Mouse (Mus musculus) kidney, adult 2 months (tissue): Measurements from ENCODE around the gene Mip. TPM values are rescaled to one million over a fixed set of nuclear protein-coding genes. Genes with fewer than 3 reads are reported as not detected.
"Not testable (repeated sequence)": the region's sequence is repeated elsewhere in the genome, so short reads cannot be mapped to it uniquely, and the experiment has no call there.

ENCODE experiments used
- DNase-seq: peaks from one replicate; pipeline ENCODE4 v3.0.0; 2021
- H3K27ac ChIP-seq: fragments of 200-500 bp; 2 replicates; pipeline ENCODE4 v1.5.1; 2012; ENCODE audit warnings: low read depth, low read length, control low read depth, inconsistent platforms; ENCODE audit not compliant: insufficient read depth
- H3K27me3 ChIP-seq: fragments of 200-500 bp; replicated peaks from 2 replicates; pipeline ENCODE4 v1.6.1; 2012; ENCODE audit warnings: mild to moderate bottlenecking, moderate library complexity, low read length, inconsistent platforms; ENCODE audit not compliant: control insufficient read depth, insufficient read depth
- H3K36me3 ChIP-seq: fragments of 200-500 bp; 2 replicates; pipeline ENCODE4 v1.6.1; 2012; ENCODE audit warnings: mild to moderate bottlenecking, moderate library complexity, low read length, inconsistent platforms; ENCODE audit not compliant: control insufficient read depth, insufficient read depth
- H3K4me1 ChIP-seq: fragments of 200-500 bp; 2 replicates; pipeline ENCODE4 v1.6.1; 2011; ENCODE audit warnings: low read length; ENCODE audit not compliant: control insufficient read depth, insufficient read depth
- H3K4me3 ChIP-seq: fragments of 200-500 bp; 2 replicates; pipeline ENCODE4 v1.5.1; 2011; ENCODE audit warnings: mild to moderate bottlenecking, low read depth, low read length, control low read depth; ENCODE audit not compliant: insufficient read depth
- CTCF ChIP-seq: fragments of 200-500 bp; conservative IDR thresholded peaks from 2 replicates; pipeline ENCODE4 v1.5.1; 2011; ENCODE audit warnings: low read depth, mild to moderate bottlenecking, control low read depth, low read length, moderate library complexity, mixed read lengths; ENCODE audit not compliant: insufficient read depth, insufficient read length
- POLR2A ChIP-seq: fragments of 200-500 bp; IDR thresholded peaks from one replicate; pipeline ENCODE4 v1.6.1; 2011; ENCODE audit warnings: low read depth, low read length, control low read depth
- WGBS: fragments of 180-500 bp; shearing (Covaris S2); methylation state at CpG from one replicate; pipeline ENCODE4 v1.1.7; 2018; 5-methylcytosine and 5-hydroxymethylcytosine counted together
- polyA plus RNA-seq: library from polyadenylated mRNA; depleted of rRNA; stranded (reverse); fragments of >200 nt; gene quantifications from 2 replicates; pipeline ENCODE4 v1.2.3, GENCODE M21; 2012

Gene Mip
- polyA plus RNA-seq, 1 experiment: not detected

DNA sequence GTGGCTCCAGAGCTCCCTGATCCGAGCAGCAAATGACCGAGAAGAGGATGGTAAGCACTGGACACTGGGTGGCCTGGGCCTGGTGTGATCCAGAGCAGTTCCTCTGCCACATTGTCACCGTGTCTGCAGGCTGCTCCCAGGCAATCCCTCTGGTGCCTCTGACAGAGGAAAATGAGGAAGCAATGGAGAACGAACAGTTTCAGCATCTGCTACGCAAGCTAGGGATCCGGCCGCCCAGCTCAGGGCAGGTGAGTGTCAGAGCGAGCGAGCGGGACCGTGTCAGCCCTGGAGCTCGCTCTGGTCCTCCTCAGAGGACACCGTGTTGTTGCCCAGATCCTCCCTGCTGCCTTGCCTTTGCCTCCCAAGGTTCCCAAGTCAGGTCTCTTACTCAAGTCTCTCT lies 24.9 kb downstream of the Mip start:
- no peak for TF ChIP-seq POLR2A
- no peak for TF ChIP-seq CTCF
- Histone ChIP-seq H3K36me3 (no peaks in the 10 kb centered on the region), H3K27ac (no peak overlapping the region), H3K4me1 (no peaks in the 10 kb centered on the region), H3K27me3 (no peaks in the 10 kb centered on the region), H3K4me3 (no peak overlapping the region)
- 95% methylated on average over 13 of the region's 13 CpGs for WGBS
- no peak for DNase-seq

DNA sequence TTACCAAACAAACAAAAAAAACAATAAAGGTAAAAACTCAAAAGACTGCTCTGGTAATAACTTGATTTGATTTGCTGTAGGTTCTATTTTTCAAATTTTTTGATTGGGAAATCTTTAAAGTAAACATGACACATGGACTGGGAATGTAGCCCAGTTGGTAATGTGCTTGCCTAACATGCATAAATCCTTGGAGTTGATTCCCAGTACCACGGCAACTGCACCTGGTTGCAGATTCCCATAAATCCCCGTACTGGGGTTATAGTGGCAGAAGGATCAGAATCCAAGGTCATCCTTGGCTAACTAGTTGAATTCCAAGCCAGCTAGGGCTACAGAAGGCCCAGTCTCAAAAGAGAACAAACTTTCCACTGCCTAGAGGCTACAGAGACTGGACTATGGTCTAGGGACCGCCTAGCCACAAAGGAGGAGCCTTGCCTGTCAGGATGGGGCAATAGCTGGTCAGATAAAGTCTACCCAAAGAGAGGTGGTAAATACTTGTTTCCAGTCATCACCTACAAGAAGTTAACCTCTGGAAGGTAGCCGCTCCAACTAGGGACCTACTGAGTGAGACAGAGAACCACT lies 28.1 kb downstream of the Mip start, which contains the start of gene Apon:
TSS of gene Apon (plus strand) at position 420 of the 579 bp plus-strand sequence.
- no peaks in the 10 kb centered on the region for H3K27me3 ChIP-seq
- H3K4me3 ChIP-seq: no peak within 1 kb of the TSS
- no peaks in the 10 kb centered on the region for H3K4me1 ChIP-seq
- TF ChIP-seq CTCF (no peak), POLR2A (no peak)
- no peak for DNase-seq
- no peak within 1 kb of the TSS for H3K27ac ChIP-seq
- no peaks in the 10 kb centered on the region for H3K36me3 ChIP-seq
- WGBS: 76% methylated on average over 4 of the region's 4 CpGs

DNA sequence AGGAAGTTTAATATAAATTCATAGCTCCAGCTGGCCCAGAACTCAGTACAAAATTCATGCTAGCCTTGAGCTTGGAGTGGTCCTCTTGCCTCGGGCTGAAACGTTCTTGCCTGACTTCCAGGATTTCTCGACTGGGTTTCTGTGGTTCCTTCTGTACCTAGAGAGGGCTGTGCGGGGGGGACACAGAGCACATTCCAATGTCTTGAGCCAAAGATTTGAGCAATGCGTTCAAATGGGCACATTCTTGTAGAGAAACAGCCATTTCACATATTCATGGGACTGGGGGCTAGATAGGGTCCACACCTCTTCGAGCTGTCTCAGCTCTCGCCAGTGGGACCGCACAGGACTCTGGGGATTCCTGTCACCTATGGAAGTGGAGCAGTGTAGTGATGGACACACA lies 30.3 kb downstream of the Mip start:
- TF ChIP-seq CTCF: no peak
- no peak for TF ChIP-seq POLR2A
- no peak overlapping the region for H3K4me3 ChIP-seq

DNA sequence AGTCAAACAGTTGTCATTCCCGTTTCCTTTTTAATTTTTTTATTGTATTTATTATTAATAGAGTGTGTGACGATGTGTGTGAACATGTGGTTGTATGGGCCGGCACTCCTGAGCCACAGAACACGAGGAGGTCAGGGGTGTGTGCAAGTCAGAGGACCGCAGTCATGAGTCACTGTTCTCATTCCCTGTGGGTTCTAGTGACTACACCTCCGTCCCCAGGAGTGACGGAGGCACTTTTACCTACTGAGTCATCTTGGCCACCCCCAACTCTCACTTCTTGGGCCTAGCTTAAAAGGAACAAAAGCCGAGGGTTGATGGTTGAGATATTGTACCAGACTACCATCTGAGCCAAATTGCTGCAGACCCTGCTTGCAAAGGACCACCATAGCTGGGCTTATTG lies 30.7 kb downstream of the Mip start:
- 84% methylated on average over 8 of the region's 8 CpGs for WGBS
- H3K4me3 ChIP-seq: no peak overlapping the region
- DNase-seq: no peak
- TF ChIP-seq POLR2A: no peak
- TF ChIP-seq CTCF: no peak
- no peak overlapping the region for H3K27ac ChIP-seq
- no peaks in the 10 kb centered on the region for H3K27me3 ChIP-seq
- H3K4me1 ChIP-seq: no peaks in the 10 kb centered on the region
- H3K36me3 ChIP-seq: no peaks in the 10 kb centered on the region

More for the DNA sequence above, 30.3 kb downstream of the Mip start:
- H3K27ac ChIP-seq: no peak overlapping the region
- no peaks in the 10 kb centered on the region for H3K36me3 ChIP-seq
- WGBS: 85% methylated on average over 8 of the region's 8 CpGs
- H3K4me1 ChIP-seq: no peaks in the 10 kb centered on the region
- DNase-seq: no peak
- H3K27me3 ChIP-seq: no peaks in the 10 kb centered on the region

DNA sequence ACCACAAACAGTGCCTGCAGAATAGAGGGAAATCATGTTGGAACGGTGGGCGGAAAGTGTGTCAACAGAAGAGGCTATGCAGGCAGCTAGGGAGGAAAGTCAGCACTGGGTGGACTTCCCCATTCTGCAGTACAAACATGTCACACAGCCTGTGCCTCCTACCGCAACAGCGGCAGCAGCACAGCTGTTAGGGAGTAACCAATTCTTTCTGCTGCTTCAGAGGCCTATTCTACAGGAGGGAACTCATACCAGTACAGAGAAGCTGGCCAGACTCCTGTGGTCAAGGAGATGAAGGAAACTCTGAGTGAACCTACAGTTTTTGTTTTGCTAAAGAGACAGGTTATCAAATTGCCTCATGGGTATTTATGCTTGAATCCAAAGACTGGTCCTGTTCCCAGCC lies 33.3 kb downstream of the Mip start:
- Histone ChIP-seq H3K27me3 (no peaks in the 10 kb centered on the region), H3K27ac (no peak overlapping the region), H3K4me3 (no peak overlapping the region), H3K36me3 (no peaks in the 10 kb centered on the region), H3K4me1 (no peaks in the 10 kb centered on the region)
- TF ChIP-seq CTCF (no peak), POLR2A (no peak)
- WGBS: 72% methylated on average over 4 of the region's 4 CpGs
- no peak for DNase-seq

DNA sequence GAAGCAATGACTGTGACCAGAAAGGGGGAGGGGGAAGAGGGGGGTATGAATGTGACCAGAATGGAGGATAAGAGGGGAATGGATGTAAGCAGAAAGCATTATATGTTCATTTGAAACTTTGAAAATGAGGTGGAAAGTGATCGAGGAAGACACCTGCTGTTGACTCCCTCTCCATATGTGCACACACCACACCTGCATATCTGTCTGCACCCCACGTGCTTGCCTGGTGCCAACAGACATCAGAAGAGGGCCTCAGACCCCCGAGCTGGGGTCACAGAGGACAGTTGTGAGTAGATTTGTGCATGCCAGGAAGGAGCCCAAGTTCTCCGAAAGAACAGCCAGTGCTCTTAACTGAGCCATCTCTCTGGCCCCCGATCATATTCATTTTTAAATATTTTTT lies 34.3 kb downstream of the Mip start:
- Histone ChIP-seq H3K27me3 (no peaks in the 10 kb centered on the region), H3K36me3 (no peaks in the 10 kb centered on the region), H3K27ac (no peak overlapping the region), H3K4me1 (no peaks in the 10 kb centered on the region), H3K4me3 (no peak overlapping the region)
- 87% methylated on average over 5 of the region's 5 CpGs for WGBS
- no peak for DNase-seq
- no peak for TF ChIP-seq CTCF
- no peak for TF ChIP-seq POLR2A

DNA sequence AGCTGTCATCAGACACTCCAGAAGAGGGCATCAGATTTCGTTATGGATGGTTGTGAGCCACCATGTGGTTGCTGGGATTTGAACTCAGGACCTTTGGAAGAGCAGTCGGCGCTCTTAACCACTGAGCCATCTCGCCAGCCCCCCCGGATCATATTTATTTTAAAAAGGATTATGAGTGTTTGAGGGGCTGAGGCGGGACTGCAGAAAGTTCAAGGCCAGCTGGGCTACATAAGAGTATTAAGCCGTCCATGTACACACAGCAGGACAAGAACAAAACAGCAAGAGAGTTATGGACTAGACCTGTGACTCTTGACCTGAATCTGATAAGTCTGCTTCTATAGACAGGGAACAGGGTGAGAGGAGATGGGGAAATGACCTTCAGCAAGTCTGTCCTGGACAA lies 34.7 kb downstream of the Mip start:
- not testable (repeated sequence) for H3K27me3 ChIP-seq
- 90% methylated on average over 7 of the region's 7 CpGs for WGBS

DNA sequence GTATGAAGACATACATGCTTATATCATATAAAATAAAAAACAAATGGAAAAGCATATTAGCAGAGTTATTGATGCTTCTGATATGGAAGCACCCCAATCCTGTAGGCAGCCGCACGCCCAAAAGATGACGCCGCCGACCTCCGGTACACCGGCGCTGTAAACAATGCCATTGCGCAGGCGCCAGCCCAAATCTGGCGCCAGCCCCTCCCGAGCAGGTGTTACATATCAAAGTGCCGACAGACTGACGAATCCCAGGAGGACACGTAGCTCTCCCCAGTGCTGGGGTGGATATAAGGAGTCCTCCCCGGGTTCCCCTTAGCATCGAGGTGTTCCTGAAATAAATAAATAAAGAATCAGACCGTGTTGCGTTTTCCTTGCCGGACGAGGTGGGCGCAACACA lies 36.7 kb downstream of the Mip start:
- Histone ChIP-seq H3K27ac (no peak overlapping the region), H3K4me3 (no peak overlapping the region)
- 85% methylated on average over 22 of the region's 22 CpGs for WGBS

More for the DNA sequence above, 34.7 kb downstream of the Mip start:
- not testable (repeated sequence) for DNase-seq, H3K36me3 ChIP-seq, H3K27ac ChIP-seq, H3K4me3 ChIP-seq, H3K4me1 ChIP-seq

More for the DNA sequence above, 36.7 kb downstream of the Mip start:
- TF ChIP-seq CTCF (no peak), POLR2A (no peak)
- H3K27me3 ChIP-seq: no peaks in the 10 kb centered on the region
- DNase-seq: no peak
- H3K36me3 ChIP-seq: no peaks in the 10 kb centered on the region
- H3K4me1 ChIP-seq: no peaks in the 10 kb centered on the region
